In the genomic region with DNA sequence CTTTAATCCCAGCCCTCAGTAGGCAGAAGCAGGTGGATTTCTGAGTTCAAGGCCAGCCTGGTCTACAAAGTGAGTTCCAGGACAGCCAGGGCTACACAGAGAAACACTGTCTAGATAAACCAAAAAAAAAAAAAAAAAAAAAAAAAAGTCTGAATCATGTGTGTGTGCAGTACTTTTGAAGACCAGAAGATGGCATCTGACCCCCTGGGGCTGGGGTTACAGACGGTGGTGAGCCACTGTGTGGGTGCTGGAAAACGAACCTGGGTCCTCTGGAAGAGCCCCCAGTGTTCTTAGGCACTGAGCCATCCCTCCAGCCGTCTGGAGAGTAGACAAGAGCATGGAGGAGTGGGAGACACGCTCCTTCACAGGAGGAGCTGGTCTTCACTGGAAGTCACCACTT, we compare ENCODE assay signal across 16 mouse cellular contexts. TPM values are rescaled to one million over a fixed set of nuclear protein-coding genes. Genes with fewer than 3 reads are reported as not detected.
DNase-seq lines count a peak whose midpoint lies in the region; ATAC-seq and TF ChIP-seq lines count a peak whose summit lies in the region.
"Had no signal": no experiment of that assay in that cellular context is flagged by ENCODE, and none has a peak within 500 bp of the region (broad histone marks: within the 10 kb centered on the region; RNA-seq: fewer than 3 reads in every experiment).

No protein-coding gene starts in this region.

- no peaks in the 10 kb centered on the region for H3K27me3 ChIP-seq in liver, embryonic 13.5 days
- no peaks in the 10 kb centered on the region for H3K27me3 ChIP-seq in liver, embryonic 12.5 days (replicated peaks)
- H3K27me3 ChIP-seq: embryonic facial prominence, embryonic 12.5 days; heart, embryonic 15.5 days; hindbrain, embryonic 13.5 days had no signal

- ATAC-seq in liver, embryonic 13.5 days (ENCODE audit: low read depth) = no peak
- no peak for ATAC-seq in liver, embryonic 12.5 days

- no peak for DNase-seq in gastrocnemius, adult 2 months
- no peak for DNase-seq in gastrocnemius, postnatal 25 days
- DNase-seq in liver, embryonic 13.5 days = no peak
- peak; percentile 26 for DNase-seq in A20 (ENCODE audit: low read depth, low spot score)
- DNase-seq in ZHBTc4 (ENCODE audit: low read depth, low spot score) = peak; percentile 41
- DNase-seq in gastrocnemius, adult 8-10 months (ENCODE audit: low spot score in 2 of 2) = no peak
- no peak for DNase-seq in adrenal gland, postnatal 10 days
- DNase-seq: cerebellum, adult 18-20 months; kidney, adult 18-20 months; retina, postnatal 1 day had no signal

- H3K4me3 ChIP-seq in gastrocnemius, adult 2 months = no peak overlapping the region
- no peak overlapping the region for H3K4me3 ChIP-seq in liver, embryonic 13.5 days (replicated peaks)
- H3K4me3 ChIP-seq in liver, embryonic 12.5 days = no peak overlapping the region
- H3K4me3 ChIP-seq: embryonic facial prominence, embryonic 12.5 days; heart, embryonic 15.5 days; hindbrain, embryonic 13.5 days; midbrain, embryonic 10.5 days; myocyte had no signal

- peak; percentile 29; the same call in 1 of the 2 replicates for TF ChIP-seq CTCF in gastrocnemius, adult 2 months (IDR thresholded peaks at IDR 0.05)

- 0 out of 2 replicates have a peak, but pooled peaks cover 4% of the 10 kb centered on the region for H3K9me3 ChIP-seq in liver, embryonic 13.5 days (replicated peaks)
- H3K9me3 ChIP-seq in liver, embryonic 12.5 days (replicated peaks) = peaks cover 4% of the 10 kb centered on the region; the same call in 1 of the 2 replicates
- H3K9me3 ChIP-seq: embryonic facial prominence, embryonic 12.5 days; heart, embryonic 15.5 days; hindbrain, embryonic 13.5 days; midbrain, embryonic 10.5 days had no signal

- no peak overlapping the region for H3K9ac ChIP-seq in liver, embryonic 13.5 days
- no peak overlapping the region for H3K9ac ChIP-seq in liver, embryonic 12.5 days
- H3K9ac ChIP-seq: embryonic facial prominence, embryonic 12.5 days; heart, embryonic 15.5 days; hindbrain, embryonic 13.5 days had no signal

- peaks cover 76% of the 10 kb centered on the region for H3K36me3 ChIP-seq in liver, embryonic 13.5 days
- peaks cover 81% of the 10 kb centered on the region for H3K36me3 ChIP-seq in liver, embryonic 12.5 days

- H3K4me2 ChIP-seq in liver, embryonic 13.5 days = no peak overlapping the region
- no peak overlapping the region for H3K4me2 ChIP-seq in liver, embryonic 12.5 days
- H3K4me2 ChIP-seq: embryonic facial prominence, embryonic 12.5 days; heart, embryonic 15.5 days; hindbrain, embryonic 13.5 days had no signal

- H3K4me1 ChIP-seq in liver, embryonic 13.5 days (replicated peaks) = peaks cover 40% of the 10 kb centered on the region
- peaks cover 41% of the 10 kb centered on the region for H3K4me1 ChIP-seq in liver, embryonic 12.5 days

- no peak overlapping the region for H3K27ac ChIP-seq in gastrocnemius, adult 2 months
- H3K27ac ChIP-seq in liver, embryonic 13.5 days = peak overlapping the region; percentile 100; the same call in 1 of the 2 replicates
- no peak overlapping the region for H3K27ac ChIP-seq in liver, embryonic 12.5 days
- H3K27ac ChIP-seq: embryonic facial prominence, embryonic 12.5 days; heart, embryonic 15.5 days; hindbrain, embryonic 13.5 days; midbrain, embryonic 10.5 days had no signal

- WGBS in liver, embryonic 13.5 days (ENCODE audit: insufficient replicate concordance) = 68% methylated on average over 4 of the region's 4 CpGs
- 75% methylated on average over 4 of the region's 4 CpGs for WGBS in liver, embryonic 12.5 days (ENCODE audit: insufficient replicate concordance)

- intact Hi-C loops in gastrocnemius, adult 2 months (cut with DNase I) = no loop called here

RNA-seq across cellular contexts. Expression of gene Abcb6, which starts 2.0 kb away (rescaled TPM):
- 10 to 100 TPM; 18.9 to 20.4 TPM for total RNA-seq in gastrocnemius, adult 2 months (2021)
- 10 to 100 TPM; 23.5 to 31.0 TPM for total RNA-seq in gastrocnemius, postnatal 25 days (2021)
- polyA plus RNA-seq in liver, embryonic 13.5 days (2015; fragmentation: Nextera tagmentation; extraction: Ambion mirVana) = 69.9 and 77.9 TPM in 2 replicates
- 82.0 and 86.2 TPM in 2 replicates for polyA plus RNA-seq in liver, embryonic 12.5 days (2016; fragmentation: Nextera tagmentation; extraction: Ambion mirVana)
- total RNA-seq in gastrocnemius, adult 8-10 months (2022) = 10 to 100 TPM; 18.4 to 20.8 (median 19.1) TPM
- 10 to 100 TPM; 46.7 to 55.3 TPM for total RNA-seq in adrenal gland, postnatal 10 days (2021)

RNA-seq across cellular contexts. Expression of gene Ankzf1, which starts 9.8 kb away (rescaled TPM):
- total RNA-seq in gastrocnemius, adult 2 months (2021) = 1 to 10 TPM; 5.5 to 5.9 TPM
- total RNA-seq in gastrocnemius, postnatal 25 days (2021) = 1 to 10 TPM; 4.3 to 5.0 TPM
- polyA plus RNA-seq in liver, embryonic 13.5 days (2015; fragmentation: Nextera tagmentation; extraction: Ambion mirVana) = 9.3 and 9.9 TPM in 2 replicates
- 13.4 and 14.5 TPM in 2 replicates for polyA plus RNA-seq in liver, embryonic 12.5 days (2016; fragmentation: Nextera tagmentation; extraction: Ambion mirVana)
- 1 to 10 TPM; 3.4 to 5.9 (median 4.2) TPM for total RNA-seq in gastrocnemius, adult 8-10 months (2022)
- total RNA-seq in adrenal gland, postnatal 10 days (2021) = 10 to 100 TPM; 14.0 to 20.8 TPM

RNA-seq across cellular contexts. Expression of gene Atg9a, which starts 9.8 kb away (rescaled TPM):
- 100 to 1,000 TPM; 107 to 113 TPM for total RNA-seq in gastrocnemius, adult 2 months (2021)
- 10 to 100 TPM; 85.5 to 88.1 TPM for total RNA-seq in gastrocnemius, postnatal 25 days (2021)
- polyA plus RNA-seq in liver, embryonic 13.5 days (2015; fragmentation: Nextera tagmentation; extraction: Ambion mirVana) = 18.2 and 21.0 TPM in 2 replicates
- 26.2 and 27.3 TPM in 2 replicates for polyA plus RNA-seq in liver, embryonic 12.5 days (2016; fragmentation: Nextera tagmentation; extraction: Ambion mirVana)
- 100 to 1,000 TPM in 3 of 4 experiments, 10 to 100 TPM in 1; 98.1 to 122 (median 111) TPM for total RNA-seq in gastrocnemius, adult 8-10 months (2022)
- total RNA-seq in adrenal gland, postnatal 10 days (2021) = 10 to 100 TPM; 35.4 to 39.1 TPM

RNA-seq across cellular contexts. Expression of gene Zfand2b, which starts 13.7 kb away (rescaled TPM):
- total RNA-seq in gastrocnemius, adult 2 months (2021) = 10 to 100 TPM; 14.6 to 17.7 TPM
- 10 to 100 TPM; 12.8 to 16.8 TPM for total RNA-seq in gastrocnemius, postnatal 25 days (2021)
- polyA plus RNA-seq in liver, embryonic 13.5 days (2015; fragmentation: Nextera tagmentation; extraction: Ambion mirVana) = 40.0 and 44.7 TPM in 2 replicates
- 43.5 and 46.3 TPM in 2 replicates for polyA plus RNA-seq in liver, embryonic 12.5 days (2016; fragmentation: Nextera tagmentation; extraction: Ambion mirVana)
- 10 to 100 TPM; 14.1 to 20.1 (median 15.3) TPM for total RNA-seq in gastrocnemius, adult 8-10 months (2022)
- 10 to 100 TPM; 27.5 to 29.4 TPM for total RNA-seq in adrenal gland, postnatal 10 days (2021)

RNA-seq across cellular contexts. Expression of gene Glb1l, which starts 28.5 kb away (rescaled TPM):
- 1 to 10 TPM; 1.0 to 1.5 TPM for total RNA-seq in gastrocnemius, adult 2 months (2021)
- 1 to 10 TPM; 1.9 to 2.7 TPM for total RNA-seq in gastrocnemius, postnatal 25 days (2021)
- polyA plus RNA-seq in liver, embryonic 13.5 days (2015; fragmentation: Nextera tagmentation; extraction: Ambion mirVana) = 3.8 and 5.0 TPM in 2 replicates
- 5.2 and 6.1 TPM in 2 replicates for polyA plus RNA-seq in liver, embryonic 12.5 days (2016; fragmentation: Nextera tagmentation; extraction: Ambion mirVana)
- total RNA-seq in gastrocnemius, adult 8-10 months (2022) = 1 to 10 TPM in 2 of 4 experiments, under 1 TPM in 2; 0.73 to 2.3 (median 1.3) TPM
- total RNA-seq in adrenal gland, postnatal 10 days (2021) = 10 to 100 TPM; 18.3 to 26.6 TPM

Comparison
In these comparisons a context has a peak if more than half of its experiments do, and no peak if none do; other contexts are left out.
1. DNase-seq: peak in A20 (single experiment) and ZHBTc4 (single experiment); none in gastrocnemius, adult 2 months (single experiment), gastrocnemius, postnatal 25 days (single experiment), liver, embryonic 13.5 days (single experiment), gastrocnemius, adult 8-10 months (0 of 2) and adrenal gland, postnatal 10 days (single experiment).